Mouse (Mus musculus) midbrain, postnatal 0 days (tissue): ENCODE results near the gene Adap2. TPM values are rescaled to one million over a fixed set of nuclear protein-coding genes. Genes with fewer than 3 reads are reported as not detected.

Experiments
- ATAC-seq: fragments of 200-750 bp; cut with Nextera tagmentation; 2 replicates; pipeline ENCODE4 v1.8.0; 2017; ENCODE audit warnings: moderate number of reproducible peaks, mild to moderate bottlenecking, moderate TSS enrichment, moderate library complexity; ENCODE audit not compliant: low FRiP score
- DNase-seq: peaks from one replicate; pipeline ENCODE4 v3.0.0-alpha.2; 2015; ENCODE audit warnings: low spot score
- H3K27ac ChIP-seq: fragments of 300-500 bp; sonication (generic); 2 replicates; pipeline ENCODE4 v1.5.1; 2014; ENCODE audit warnings: low read depth, mild to moderate bottlenecking, low read length, mixed read lengths
- H3K27me3 ChIP-seq: fragments of 300-500 bp; sonication (generic); 2 replicates; pipeline ENCODE4 v1.6.1; 2014; ENCODE audit warnings: low read length, control low read depth, mixed read lengths; ENCODE audit not compliant: insufficient read depth
- H3K36me3 ChIP-seq: fragments of 300-500 bp; sonication (generic); 2 replicates; pipeline ENCODE4 v1.6.1; 2014; ENCODE audit warnings: low read length, control low read depth, mixed read lengths; ENCODE audit not compliant: insufficient read depth
- H3K4me1 ChIP-seq: fragments of 300-500 bp; sonication (generic); 2 replicates; pipeline ENCODE4 v1.6.1; 2014; ENCODE audit warnings: mild to moderate bottlenecking, control low read depth, antibody characterized with exemption, low read length, mixed read lengths; ENCODE audit not compliant: insufficient read depth
- H3K4me2 ChIP-seq: fragments of 300-500 bp; sonication (generic); 2 replicates; pipeline ENCODE4 v1.6.1; 2014; ENCODE audit warnings: low read depth, mild to moderate bottlenecking, low read length, mixed read lengths; ENCODE audit not compliant: poor library complexity, severe bottlenecking
- H3K4me3 ChIP-seq: fragments of 300-500 bp; sonication (generic); 2 replicates; pipeline ENCODE4 v1.5.1; 2014; ENCODE audit warnings: low read depth, mild to moderate bottlenecking, low read length, moderate library complexity
- H3K9ac ChIP-seq: fragments of 300-500 bp; sonication (generic); replicated peaks from 2 replicates; pipeline ENCODE4 v1.6.1; 2014; ENCODE audit warnings: mild to moderate bottlenecking, low read length, moderate library complexity, mixed read lengths; ENCODE audit not compliant: poor library complexity, severe bottlenecking
- H3K9me3 ChIP-seq: fragments of 300-500 bp; sonication (generic); 2 replicates; pipeline ENCODE4 v1.6.1; 2016; ENCODE audit warnings: low read length, control low read depth
- CTCF ChIP-seq: IDR thresholded peaks from 2 replicates; pipeline ENCODE4 v1.5.1; 2016; ENCODE audit warnings: antibody characterized with exemption, mild to moderate bottlenecking
- WGBS: fragments of 180-500 bp; shearing (Covaris S2); extraction: QIAGEN DNeasy Blood & Tissue Kit; methylation state at CpG from one replicate; pipeline ENCODE4 v1.1.7; 2014; 5-methylcytosine and 5-hydroxymethylcytosine counted together
- polyA plus RNA-seq: library from polyadenylated mRNA; unstranded; fragments of >200 nt; fragmentation: Nextera tagmentation; extraction: Ambion mirVana; gene quantifications from 2 replicates; pipeline ENCODE4 v1.2.1, GENCODE M21; 2015
- total RNA-seq: library from RNA; depleted of rRNA; stranded (reverse); fragments of >200 nt; gene quantifications from 2 replicates; pipeline ENCODE4 v1.2.3, GENCODE M21; 2014

Adap2 gene
- total and polyA plus RNA-seq, 2 experiments from 2014 or later: 4.0 to 11.2 TPM

DNA sequence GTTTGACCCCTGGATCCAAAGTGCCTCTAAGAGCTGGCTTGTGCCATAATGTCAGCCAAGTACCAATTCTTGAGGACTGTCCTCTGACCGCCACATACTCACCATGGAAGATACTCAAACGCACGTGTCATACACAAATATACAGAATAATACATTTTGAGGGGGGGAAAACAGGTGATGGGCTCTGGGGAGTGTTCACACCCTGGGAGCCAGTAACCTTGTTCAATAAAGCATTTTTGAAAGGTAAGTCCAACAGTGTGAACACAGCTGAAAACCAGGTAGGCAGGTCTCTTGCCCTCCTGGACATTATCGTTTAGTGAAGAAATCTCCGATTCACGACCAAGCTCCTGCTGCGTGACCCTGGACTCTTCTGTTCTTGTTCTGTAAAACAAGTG lies 54.6 kb downstream of the Adap2 start:
- Histone ChIP-seq H3K9ac (no peak overlapping the region; the same call in 1 of the 2 replicates), H3K27me3 (no peaks in the 10 kb centered on the region), H3K4me1 (peaks cover 6% of the 10 kb centered on the region; the same call in 1 of the 2 replicates), H3K27ac (peak overlapping the region; percentile 92; the same call in 1 of the 2 replicates), H3K36me3 (no peaks in the 10 kb centered on the region), H3K4me2 (0 out of 2 replicates have a peak overlapping the region, but pooled peaks have one; percentile 4), H3K9me3 (no peaks in the 10 kb centered on the region), H3K4me3 (peak overlapping the region; percentile 98)
- WGBS: 36% methylated on average over 7 of the region's 7 CpGs
- peak; percentile 34; the same call in 1 of the 2 replicates for ATAC-seq
- TF ChIP-seq CTCF: no peak
- no peak for DNase-seq

GRCm38 (mm10) chr11:80208860-80209800 lies 55.2 kb downstream of the Adap2 start, which contains the start of gene Rhot1:
TSS of gene Rhot1 (plus strand) at chr11:80209019.
- DNase-seq (peak; percentile 96), ATAC-seq (peak; percentile 89)
- Histone ChIP-seq H3K9me3 (no peaks in the 10 kb centered on the region), H3K27me3 (no peaks in the 10 kb centered on the region), H3K4me3 (peak within 1 kb of the TSS; percentile 98), H3K4me1 (peaks cover 6% of the 10 kb centered on the region; the same call in 1 of the 2 replicates), H3K36me3 (no peaks in the 10 kb centered on the region), H3K27ac (peak within 1 kb of the TSS; percentile 92), H3K9ac (peak within 1 kb of the TSS; percentile 95), H3K4me2 (peak within 1 kb of the TSS; percentile 48)
- TF ChIP-seq CTCF: peak; percentile 93
- WGBS: under 1% methylated on average over 53 of the region's 78 CpGs

DNA sequence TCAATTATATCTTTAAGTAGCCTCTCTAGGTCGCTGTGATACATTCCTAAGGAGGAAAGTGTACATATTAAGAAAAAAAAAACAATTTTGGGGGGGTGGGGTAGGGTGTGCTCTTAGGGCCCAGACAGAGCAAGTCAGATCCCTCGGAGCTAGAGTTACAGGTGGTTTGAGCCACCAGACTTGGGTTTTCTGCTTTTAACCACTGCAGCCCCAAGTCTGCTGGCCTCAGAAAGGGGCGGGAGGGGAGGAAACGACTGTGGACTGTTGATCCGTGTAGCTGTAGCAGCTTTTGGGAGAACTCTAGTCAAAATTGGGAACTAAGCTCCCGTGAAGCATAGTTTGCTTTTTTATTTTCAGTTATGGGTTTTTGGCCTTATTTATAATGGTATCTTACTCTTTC lies 56.4 kb downstream of the Adap2 start:
- no peak for TF ChIP-seq CTCF
- DNase-seq (no peak), ATAC-seq (no peak)
- WGBS: 44% methylated on average over 6 of the region's 6 CpGs
- no peaks in the 10 kb centered on the region for H3K27me3 ChIP-seq
- no peaks in the 10 kb centered on the region; the same call in 1 of the 2 replicates for H3K36me3 ChIP-seq
- H3K27ac ChIP-seq: no peak overlapping the region
- no peaks in the 10 kb centered on the region for H3K9me3 ChIP-seq
- H3K4me3 ChIP-seq: peak overlapping the region; percentile 98; the same call in 1 of the 2 replicates
- H3K9ac ChIP-seq: no peak overlapping the region
- H3K4me2 ChIP-seq: peak overlapping the region; percentile 48
- H3K4me1 ChIP-seq: peaks cover 6% of the 10 kb centered on the region; the same call in 1 of the 2 replicates

GRCm38 (mm10) chr11:80212282-80212681 lies 58.4 kb downstream of the Adap2 start:
- no peaks in the 10 kb centered on the region for H3K27me3 ChIP-seq
- H3K27ac ChIP-seq: no peak overlapping the region
- WGBS: 89% methylated on average over 2 of the region's 2 CpGs
- no peak for TF ChIP-seq CTCF
- no peak overlapping the region for H3K4me3 ChIP-seq
- DNase-seq: no peak
- no peak for ATAC-seq
- H3K36me3 ChIP-seq: no peaks in the 10 kb centered on the region; the same call in 1 of the 2 replicates
- no peaks in the 10 kb centered on the region for H3K9me3 ChIP-seq
- H3K4me2 ChIP-seq: no peak overlapping the region
- peaks cover 6% of the 10 kb centered on the region; the same call in 1 of the 2 replicates for H3K4me1 ChIP-seq
- H3K9ac ChIP-seq: no peak overlapping the region

DNA sequence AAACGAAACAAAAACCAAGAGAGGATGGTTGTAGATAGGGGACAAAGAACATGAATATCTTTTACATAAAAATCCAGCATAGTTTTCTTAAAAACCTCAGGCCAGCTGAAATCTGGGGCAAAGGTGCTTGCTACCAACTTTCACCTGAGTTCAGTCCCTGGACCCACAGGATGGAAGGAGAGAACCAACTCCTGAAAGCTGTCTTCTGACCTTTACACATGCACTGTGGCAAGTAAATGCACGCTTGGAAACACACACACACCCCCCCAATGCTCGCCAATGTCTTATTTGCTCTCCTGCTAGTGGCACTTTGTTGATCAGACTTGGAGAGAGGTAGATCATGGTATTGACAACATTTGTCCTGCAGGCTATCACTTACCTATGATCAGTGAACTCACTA lies 61.4 kb downstream of the Adap2 start:
- Histone ChIP-seq H3K4me3 (no peak overlapping the region), H3K27me3 (no peaks in the 10 kb centered on the region), H3K27ac (no peak overlapping the region), H3K9me3 (no peaks in the 10 kb centered on the region), H3K4me1 (0 out of 2 replicates have a peak, but pooled peaks cover 3% of the 10 kb centered on the region), H3K36me3 (no peaks in the 10 kb centered on the region; the same call in 1 of the 2 replicates), H3K9ac (no peak overlapping the region), H3K4me2 (no peak overlapping the region)
- ATAC-seq: no peak
- DNase-seq: no peak
- TF ChIP-seq CTCF: no peak
- WGBS: 90% methylated on average over 3 of the region's 3 CpGs
